Mouse (Mus musculus): Measurements from ENCODE around the gene Tnrc6b.

Gene Tnrc6b

DNA sequence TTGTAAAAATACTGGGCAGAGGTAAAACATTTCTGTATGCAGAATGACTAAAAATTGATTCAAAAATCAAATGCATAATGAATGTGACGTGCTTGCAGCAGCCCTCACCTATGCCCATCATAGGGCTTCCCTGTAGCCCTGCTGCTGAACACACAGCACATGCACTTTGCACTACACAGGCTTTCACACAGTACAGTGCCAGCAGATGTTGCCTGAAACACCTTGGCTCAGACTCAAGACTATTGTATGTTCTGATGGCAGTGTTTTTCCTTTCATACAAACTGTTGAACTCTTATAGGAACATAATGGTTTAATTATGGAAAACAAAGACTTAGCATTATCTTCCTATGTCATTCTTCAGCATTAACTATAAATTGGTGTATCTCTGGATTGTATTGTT, 84.0 kb downstream of the Tnrc6b start:
- DNase-seq, result no peak

DNA sequence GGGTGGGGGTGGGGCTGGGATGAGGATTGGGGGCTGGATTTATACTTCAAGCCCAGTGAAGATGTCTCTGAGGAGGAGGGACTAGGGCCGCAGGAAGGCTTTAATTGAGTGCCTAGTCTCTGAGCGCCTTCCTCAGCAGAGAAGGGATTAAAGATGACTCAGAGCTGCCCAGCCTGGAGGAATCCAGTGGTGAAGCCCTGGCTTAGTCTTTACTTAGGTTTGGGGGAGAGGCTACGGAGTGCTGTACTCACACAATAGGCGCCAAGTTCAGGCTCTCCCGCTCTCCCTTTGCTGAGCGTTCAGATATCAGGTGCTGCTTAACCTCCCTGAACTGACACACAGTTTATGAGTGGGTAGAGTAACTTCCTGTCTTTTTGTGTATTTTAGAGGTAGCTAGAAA, 86.6 kb downstream of the Tnrc6b start:
- DNase-seq, result no peak

DNA sequence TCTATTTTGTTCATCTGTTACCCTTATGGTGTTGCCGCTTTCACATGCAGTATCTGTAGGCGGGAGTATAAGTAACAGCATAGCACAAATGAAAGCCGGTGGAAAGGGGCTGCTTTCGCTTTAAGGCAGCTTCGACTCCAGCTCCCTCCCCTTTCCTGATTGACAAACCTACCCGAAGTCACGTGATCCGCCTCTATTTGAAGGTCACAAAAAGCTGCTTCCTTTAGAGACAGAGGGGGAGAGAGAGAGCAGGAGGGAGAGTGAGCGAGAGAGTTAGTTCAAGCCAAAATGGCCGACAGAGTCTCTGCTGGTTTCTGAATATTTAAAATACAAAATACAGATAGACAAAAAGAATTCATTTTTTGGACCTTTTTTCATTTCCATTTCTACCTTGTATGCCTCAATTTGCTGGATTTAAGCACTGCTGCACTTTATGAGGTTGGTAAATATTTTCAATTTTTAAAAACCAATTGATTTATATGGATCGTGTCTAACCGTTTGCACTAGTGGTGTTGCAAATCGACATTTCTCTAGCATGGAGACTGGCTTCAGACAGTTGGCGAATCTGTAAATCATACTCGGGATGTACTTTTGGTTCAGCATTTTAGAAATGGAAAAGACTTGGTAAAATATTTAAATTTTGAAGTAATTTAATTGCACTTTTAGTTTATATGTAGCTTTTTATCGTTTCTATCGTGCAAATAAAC, 87.4 kb downstream of the Tnrc6b start:
- DNase-seq, result peak; percentile 90 to 98

DNA sequence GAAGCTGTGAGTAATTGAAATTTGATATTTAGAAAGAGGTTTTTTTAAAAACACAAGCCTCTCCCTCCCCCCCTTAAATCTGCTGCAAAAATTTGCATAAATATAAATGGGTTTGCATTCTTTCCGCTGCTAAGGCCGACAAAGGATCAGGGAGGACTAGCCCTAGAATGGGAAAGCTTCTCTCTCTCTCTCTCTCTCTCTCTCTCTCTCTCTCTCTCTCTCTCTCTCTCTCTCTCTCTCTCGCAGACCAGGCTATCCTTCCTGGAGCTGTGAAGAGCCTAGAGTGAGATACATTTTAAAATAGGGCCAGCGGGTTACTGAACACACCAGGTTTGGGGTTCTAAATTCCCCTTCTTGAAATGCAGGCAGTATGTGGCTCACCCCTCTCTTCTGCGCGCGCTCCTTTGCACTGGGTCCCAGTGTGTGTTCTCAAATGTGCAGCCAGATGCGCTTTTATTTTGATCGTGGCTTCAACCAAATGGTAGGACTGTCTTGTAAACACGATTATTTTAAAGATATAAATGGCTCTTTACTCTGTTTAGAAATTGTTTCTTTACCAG, 88.0 kb downstream of the Tnrc6b start:
- peak in 1 of 2 experiments; percentile 51 for DNase-seq

DNA sequence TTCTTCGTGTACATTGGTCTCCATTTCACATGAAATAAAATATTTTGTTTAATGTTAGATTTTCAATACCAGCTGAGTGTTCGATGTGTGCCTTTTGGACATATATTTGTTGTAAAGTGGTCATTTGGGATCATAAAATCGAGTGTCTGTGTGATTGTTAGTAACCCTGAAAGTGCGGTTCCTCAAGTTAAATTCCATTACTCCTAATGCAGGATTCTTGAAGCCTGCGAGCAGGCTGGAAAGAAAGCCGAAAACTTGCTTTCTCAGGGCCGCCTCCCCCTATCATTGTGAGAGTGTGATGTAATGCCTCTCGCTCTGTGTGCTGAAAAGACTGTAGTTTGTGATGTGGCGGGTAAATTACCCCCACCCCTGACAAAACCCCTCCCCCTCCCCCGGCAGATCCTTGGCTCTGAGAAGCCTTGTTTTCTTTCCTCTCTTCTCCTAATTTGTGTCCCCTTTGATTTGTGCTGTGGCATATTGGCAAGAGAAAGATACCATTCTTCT, 88.6 kb downstream of the Tnrc6b start:
- peak; percentile 40 to 47 for DNase-seq

DNA sequence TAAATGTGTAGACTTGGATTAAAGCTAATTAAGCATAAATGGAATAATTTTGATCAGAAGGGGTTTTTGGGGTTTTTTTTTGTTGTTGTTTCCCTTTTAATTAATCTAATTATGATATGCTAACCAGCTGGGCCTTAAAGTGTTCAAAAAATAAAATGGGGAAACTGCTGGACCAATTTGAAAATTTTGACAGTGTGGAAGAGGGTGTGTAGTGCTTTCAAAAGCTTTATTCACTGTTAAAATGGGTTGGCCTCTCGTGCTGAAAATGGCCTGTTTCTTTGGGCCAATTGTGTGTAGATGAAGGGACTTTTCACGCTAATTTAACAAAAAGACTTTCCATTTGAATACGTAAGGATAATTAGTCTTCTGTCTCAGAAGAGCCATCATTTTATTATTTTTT, 89.1 kb downstream of the Tnrc6b start:
- no peak for DNase-seq

DNA sequence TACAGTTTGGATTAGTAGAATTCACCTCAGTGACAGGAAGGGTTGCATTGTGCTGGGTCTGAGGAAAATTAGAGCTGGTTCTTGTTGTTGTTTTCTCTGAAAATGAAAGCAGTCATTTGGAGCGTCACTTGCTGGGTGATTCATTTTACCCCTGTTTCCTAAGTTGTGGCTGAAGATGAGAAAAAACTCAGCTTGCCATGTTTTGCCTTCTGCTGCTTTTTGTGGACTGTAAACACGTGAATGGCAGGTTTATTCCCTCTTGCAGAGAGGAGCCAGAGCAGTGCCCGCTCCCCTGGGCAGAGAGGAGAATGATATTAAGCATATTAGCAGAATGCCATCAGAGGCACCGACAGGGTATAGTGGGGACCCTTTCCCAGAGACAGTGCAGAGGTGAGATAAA, 89.7 kb downstream of the Tnrc6b start:
- no peak for DNase-seq

DNA sequence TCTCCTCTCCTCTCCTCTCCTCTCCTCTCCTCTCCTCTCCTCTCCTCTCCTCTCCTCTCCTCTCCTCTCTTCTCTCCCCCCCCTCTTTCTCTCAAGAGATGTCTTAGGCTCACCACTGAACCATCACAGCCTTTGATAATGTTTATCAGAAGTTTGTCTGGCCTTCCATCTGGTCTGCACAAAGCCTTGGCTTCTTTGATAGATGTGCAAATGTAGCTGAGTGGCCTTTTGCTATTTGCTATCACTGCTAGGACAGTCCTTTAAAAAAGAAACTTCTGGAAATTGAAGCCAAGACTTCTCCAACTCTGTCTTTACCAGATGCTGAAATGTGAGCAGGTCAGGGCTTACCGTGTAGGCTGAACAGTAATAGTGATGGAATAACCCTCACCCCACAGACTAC, 90.5 kb downstream of the Tnrc6b start:
- DNase-seq, result no peak

DNA sequence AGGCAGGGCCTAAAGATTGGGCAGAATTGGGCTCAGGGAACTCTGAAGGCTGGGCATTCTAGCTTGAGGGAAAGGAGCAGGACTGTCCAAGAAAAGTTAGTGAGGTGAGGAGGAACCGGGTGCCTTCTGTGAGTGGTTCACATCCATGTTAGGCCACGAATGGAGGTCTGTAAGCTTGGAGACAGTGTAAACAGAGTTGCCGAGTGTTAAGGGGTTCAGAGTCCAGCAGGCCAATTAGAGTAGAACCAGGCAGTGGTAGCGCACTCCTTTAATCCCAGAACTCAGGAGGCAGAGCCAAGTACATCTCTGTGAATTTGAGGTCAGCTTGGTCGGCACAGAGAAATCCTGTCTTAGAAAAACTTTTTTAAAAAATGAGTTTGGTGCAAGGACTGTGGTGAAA, 96.0 kb downstream of the Tnrc6b start:
- peak; percentile 31 to 47 for DNase-seq

DNA sequence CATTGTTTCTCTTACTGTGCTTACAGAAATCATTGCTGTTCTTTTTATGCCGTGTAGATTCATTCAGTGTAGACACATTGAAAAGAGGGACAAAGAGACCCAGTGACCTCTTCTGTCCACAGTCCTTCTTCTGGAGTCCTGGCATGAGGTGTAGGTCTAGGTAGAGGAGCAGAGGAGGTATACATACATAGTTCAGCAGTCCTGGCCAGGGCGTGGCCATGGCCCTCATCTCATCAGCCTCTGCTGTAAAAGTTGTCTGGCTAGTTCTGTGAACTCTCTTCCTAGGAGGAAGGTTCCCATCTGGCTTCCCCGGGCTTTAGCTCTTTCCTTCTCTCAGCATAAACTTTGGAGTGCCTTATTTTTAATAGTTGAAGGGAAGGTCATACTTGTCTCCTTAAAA, 99.1 kb downstream of the Tnrc6b start:
- DNase-seq, result no peak

DNA sequence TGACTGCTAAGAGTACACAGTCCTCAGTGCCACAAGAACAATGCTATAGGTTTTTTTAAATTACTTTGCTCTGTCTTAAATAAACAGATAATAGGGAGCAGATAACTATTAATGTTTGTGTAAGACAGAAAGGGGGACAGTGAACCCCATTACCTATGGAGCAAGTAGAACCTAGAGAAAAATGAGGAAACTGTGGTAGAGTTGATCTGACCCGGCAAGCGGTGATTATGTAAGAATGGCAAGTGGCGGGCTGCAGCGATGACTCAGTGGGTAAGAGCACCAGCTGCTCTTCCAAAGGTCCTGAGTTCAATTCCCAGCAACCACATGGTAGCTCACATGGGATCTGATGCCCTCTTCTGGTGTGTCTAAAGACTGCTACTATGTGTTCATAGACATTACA, 101.7 kb downstream of the Tnrc6b start:
- no peak for DNase-seq

DNA sequence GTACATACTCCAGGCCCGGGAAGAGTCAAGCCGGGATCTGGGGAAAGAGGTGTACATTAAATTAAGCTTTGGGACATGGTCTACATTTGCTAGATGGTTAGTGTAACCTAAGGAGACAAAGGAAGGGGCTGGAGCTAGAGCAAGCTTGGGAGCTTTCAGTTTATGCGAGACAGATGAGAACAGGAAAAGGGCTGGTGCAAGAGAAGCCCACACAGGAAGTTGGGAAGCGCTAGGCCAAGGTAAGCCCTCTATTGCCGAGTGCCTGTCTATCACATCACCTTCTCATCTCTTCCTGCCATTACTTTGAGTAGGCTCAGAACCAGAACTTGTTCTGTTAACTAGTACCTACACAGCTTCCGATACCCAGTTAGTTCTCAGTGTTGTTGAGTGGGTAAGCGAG, 103.7 kb downstream of the Tnrc6b start:
- DNase-seq, result no peak

DNA sequence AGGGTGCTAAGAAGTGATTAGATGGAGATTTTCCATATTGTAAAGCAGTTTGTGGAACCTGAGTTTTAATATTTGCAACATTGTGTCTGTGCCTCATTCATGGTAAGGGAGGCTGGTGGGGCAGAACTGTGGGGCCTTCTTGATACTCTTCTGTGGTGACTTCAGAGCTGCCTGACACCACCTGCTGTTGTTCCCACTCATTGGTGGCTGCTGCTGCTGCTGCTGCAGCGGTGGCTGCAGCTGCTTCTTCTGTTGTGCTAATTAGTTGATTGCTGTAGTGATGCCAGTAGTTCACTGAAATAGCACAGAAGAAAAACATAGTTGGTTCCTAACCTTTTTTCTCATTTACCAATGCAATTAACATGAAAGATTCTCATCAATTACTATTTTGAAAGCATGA, 111.2 kb downstream of the Tnrc6b start:
- DNase-seq, result no peak

DNA sequence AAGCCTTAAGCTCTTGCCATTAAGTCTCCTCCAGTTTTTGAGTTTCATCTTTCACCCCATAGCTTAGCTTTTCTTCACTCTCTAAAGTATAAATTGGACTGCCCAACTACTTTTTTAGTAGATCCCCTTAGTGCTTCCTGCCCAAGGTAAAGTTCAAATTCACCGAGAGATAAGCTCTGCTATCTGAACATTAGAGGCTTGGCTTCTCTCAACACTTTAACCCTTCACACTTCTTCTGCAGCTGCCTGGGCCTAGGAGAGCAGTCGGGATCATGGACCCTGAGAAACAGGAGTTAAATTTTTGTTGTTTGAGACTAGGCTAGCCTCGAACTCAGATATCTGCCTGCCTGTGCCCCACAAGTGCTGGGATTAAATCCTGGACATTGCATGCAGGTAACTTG, 120.1 kb downstream of the Tnrc6b start:
- DNase-seq, result no peak

DNA sequence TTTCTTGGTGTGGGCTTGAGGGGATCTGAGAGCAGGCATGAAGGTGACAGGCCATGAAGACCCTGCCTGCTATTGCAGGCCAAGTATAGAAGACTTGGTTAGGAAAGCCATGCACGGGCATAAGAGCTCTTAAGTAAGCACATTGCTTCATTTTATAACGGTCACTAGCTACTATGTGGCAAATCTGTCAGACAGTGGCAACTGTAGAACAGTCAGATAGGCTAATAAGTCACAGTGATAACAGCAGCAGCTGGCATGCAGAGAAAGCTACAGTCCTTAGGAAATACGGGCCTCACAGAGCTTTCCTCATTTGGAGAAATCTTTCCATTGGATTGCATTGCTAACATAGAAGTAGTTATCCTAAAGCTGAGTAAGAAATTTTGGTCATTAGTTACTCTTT, 121.7 kb downstream of the Tnrc6b start:
- DNase-seq, result no peak

DNA sequence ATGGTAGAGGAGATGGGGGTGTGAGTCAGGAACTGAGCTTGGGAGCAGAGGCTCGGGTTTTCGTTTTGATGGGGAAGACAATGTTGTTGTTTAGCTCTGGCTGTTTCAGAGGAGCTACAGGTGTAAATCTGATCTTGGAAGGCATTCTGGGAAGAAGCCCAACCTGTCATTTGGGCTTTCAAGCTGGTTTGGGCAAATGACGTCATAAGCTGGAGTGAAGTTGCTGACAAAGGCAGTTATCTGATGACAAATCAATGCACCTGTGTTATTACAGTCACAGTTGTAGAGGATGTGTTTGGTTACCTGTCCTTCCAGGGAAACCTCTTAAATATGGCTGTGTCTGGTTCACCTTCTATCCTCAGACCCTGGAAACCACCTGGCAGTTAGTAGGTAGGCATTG, 125.1 kb downstream of the Tnrc6b start:
- no peak for DNase-seq

DNA sequence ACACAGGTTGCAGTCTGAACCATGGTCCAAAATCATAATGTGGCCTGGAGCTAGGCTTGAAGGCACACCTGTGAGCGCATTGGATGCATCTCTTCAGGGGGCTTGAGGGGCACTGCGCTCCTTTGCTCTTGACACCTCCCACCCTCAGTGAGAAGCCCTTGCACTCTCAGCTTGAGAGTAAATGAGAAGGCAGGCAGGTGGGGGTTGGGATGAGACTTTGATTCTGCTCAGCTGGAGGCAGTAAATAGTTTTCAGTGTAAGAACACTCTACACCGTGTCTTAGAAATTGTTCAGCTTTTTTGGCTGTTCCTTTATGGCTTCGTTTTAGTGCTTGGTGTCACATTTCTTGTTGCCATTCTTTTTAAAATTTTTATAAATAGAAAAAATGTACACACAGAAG, 127.7 kb downstream of the Tnrc6b start:
- peak; percentile 54 to 68 for DNase-seq

DNA sequence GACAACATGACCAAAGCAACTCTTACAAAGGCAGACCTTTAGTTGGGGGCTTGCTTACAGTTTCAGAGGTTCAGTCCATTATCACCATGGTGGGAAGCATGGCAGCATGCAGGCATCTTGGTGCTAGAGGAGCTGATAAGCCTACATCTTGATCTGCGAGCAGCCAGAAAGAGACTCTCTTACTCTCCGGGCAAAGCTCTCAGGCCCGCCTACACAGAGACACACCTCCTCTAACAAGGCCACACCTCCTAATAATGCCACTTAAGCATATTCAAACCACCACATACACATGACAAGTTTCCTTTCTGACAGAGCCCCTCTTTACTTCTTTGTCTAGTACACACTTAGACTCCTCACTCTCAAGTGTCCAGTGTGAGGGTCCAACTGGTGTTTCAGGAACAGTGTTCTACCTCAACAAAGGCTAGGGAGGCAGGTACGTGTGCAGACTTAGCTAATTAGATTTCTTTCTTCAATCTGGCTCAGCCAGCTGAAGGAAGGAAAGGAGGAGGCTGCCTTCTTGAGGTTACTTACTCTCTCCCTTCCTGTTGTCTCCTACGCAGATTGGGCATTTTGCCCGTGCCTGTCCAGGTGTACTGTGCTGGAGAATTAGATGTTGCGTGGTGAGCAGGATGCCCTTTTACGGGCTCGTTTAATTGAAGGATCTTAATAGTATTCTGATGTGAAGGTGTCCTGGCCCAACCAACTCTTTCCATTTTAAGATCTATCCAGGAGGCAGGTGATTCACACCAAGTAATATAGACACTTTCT, 128.7 kb downstream of the Tnrc6b start:
- DNase-seq, result peak in 1 of 2 experiments; percentile 56

DNA sequence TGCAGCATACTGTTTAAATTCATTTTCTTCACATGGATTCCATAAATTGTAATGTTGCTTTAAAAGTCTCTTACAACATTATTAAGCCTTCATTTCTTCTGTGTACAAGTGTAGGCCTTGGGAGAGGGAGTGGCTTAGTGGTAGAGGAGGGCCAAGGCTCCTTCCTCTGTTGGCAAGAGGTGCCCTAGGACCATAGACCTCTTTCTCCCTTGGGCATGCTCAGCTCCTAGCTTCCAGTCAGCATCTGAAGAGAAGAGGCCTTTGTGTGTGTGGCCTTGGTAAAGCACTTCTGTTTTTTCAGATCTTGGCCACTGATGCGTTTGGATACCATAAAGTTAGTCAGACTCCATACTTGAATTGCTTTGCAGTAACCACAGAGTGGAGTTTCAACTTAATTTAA, 133.1 kb downstream of the Tnrc6b start:
- no peak for DNase-seq

DNA sequence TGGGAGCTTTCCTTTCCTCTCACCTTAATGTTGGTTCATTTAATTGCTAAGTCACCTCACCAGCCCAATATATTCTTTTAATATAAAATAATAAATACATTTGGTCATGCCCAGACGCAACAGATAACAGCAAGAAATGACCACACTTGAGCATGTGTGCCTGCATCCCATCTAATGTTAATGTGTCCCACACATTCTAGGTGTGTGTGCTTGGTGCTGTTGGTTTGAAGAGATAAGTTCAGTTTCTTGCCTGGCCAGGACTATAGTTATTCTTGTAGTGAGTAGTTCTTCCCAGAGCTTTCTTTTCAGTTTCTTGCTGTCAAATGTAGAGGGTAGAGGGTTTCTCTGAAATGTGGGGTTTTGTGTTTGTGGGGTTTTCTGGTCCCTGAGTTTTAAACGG, 133.8 kb downstream of the Tnrc6b start:
- no peak for DNase-seq

DNA sequence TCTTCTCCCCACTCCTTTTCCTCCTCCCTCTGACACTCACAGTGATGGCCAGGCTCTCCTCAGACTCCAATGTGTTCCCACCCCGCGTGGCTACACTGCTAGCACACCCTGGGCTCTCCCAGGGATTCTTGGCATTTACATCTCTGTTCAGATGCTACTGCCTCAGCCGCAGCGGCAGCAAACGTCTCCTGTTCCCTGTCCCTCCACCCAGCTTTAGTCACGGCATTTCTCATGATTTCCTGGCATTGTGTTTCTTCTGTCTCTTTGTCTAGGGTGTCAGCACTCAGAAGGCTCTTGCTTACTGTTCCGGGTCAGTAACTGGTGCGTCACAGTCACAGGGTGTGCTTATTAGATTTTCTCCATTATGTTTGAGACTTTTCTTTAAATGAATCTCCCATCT, 138.9 kb downstream of the Tnrc6b start:
- peak in 1 of 2 experiments; percentile 19 for DNase-seq

DNA sequence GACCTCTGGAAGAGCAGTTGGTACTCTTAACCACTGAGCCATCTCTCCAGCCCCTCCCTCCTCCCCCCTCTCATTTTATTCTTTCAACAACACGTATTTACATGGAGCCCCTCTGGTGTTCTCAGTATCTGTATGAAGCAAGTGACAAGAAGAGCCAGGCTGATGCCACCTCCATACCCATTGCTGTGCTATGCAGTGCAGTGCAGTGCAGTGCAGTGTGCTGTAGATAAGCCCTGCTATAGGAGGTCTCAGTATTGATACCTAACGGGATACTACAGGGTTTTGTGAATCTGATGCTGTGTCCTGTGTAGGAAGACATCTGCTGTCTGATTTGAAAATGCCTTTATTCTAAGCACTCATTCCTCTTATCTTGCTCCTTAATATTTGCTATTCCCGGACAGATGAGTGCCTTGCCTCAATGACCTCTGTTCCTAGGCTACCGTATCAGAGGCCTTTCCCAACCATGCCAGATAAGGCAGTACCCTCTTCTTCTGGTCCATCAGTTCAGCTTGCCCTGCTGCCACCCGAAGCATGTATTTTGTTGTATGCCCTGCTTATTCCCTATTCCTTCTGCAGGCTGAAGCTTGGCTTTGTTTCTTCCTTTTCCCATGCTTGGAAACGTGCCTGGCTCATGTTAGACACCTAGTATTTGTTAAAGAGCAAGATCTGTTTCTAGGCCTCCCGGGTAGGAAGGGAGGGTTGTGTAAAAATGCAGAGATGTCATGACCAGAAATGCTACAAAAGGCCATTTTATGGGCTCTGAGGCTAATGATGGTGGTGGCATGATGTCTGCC, 139.8 kb downstream of the Tnrc6b start:
- no peak for DNase-seq

DNA sequence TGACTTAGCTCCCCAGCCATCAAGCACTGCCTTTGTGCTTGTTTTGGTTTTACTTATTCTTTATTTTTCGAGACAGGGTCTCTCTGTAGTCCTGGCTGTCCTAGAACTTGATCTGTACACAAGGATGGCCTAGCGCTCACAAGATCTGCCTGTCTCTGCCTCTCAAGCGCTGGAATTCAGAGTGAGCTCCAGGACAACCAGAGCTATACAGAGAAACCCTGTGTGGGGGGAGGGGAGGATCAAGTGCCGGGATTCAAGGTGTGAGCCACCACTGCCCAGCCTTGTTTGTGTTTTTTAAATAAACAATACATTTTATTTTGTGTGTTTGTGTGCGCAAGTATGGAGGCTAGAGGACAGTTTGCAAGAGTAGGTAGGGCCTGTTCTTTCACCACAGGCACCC, 141.0 kb downstream of the Tnrc6b start:
- no peak for DNase-seq
